Mouse (Mus musculus) cortical plate, adult 2 months (tissue): Measurements from ENCODE around the gene Cacng8. TPM values are rescaled to one million over a fixed set of nuclear protein-coding genes. Genes with fewer than 3 reads are reported as not detected.

ENCODE experiments used
- H3K27ac ChIP-seq: fragments of 200-500 bp; 2 replicates; pipeline ENCODE4 v1.5.1; 2012; ENCODE audit warnings: low read length, control low read depth, inconsistent platforms; ENCODE audit not compliant: insufficient read depth
- H3K4me1 ChIP-seq: fragments of 200-500 bp; 2 replicates; pipeline ENCODE4 v1.6.1; 2011; ENCODE audit warnings: low read length; ENCODE audit not compliant: control insufficient read depth, insufficient read depth
- H3K4me3 ChIP-seq: fragments of 200-500 bp; 2 replicates; pipeline ENCODE4 v1.5.1; 2011; ENCODE audit warnings: mild to moderate bottlenecking, low read length, control low read depth; ENCODE audit not compliant: insufficient read depth
- CTCF ChIP-seq: fragments of 200-500 bp; IDR thresholded peaks from 2 replicates; pipeline ENCODE4 v1.5.1; 2011; ENCODE audit warnings: mild to moderate bottlenecking, control low read depth, low read length; ENCODE audit not compliant: insufficient read depth; ENCODE audit errors: extremely low read depth
- POLR2A ChIP-seq: fragments of 200-500 bp; IDR thresholded peaks from 2 replicates; pipeline ENCODE4 v1.6.1; 2011; ENCODE audit warnings: mild to moderate bottlenecking, low read length, control low read depth; ENCODE audit not compliant: insufficient read depth; ENCODE audit errors: extremely low read depth
- polyA plus RNA-seq: library from polyadenylated mRNA; depleted of rRNA; stranded (reverse); fragments of >200 nt; gene quantifications from 2 replicates; pipeline ENCODE4 v1.2.3, GENCODE M21; 2012

Cacng8 gene
- polyA plus RNA-seq, 1 experiment: 50.3 TPM

DNA sequence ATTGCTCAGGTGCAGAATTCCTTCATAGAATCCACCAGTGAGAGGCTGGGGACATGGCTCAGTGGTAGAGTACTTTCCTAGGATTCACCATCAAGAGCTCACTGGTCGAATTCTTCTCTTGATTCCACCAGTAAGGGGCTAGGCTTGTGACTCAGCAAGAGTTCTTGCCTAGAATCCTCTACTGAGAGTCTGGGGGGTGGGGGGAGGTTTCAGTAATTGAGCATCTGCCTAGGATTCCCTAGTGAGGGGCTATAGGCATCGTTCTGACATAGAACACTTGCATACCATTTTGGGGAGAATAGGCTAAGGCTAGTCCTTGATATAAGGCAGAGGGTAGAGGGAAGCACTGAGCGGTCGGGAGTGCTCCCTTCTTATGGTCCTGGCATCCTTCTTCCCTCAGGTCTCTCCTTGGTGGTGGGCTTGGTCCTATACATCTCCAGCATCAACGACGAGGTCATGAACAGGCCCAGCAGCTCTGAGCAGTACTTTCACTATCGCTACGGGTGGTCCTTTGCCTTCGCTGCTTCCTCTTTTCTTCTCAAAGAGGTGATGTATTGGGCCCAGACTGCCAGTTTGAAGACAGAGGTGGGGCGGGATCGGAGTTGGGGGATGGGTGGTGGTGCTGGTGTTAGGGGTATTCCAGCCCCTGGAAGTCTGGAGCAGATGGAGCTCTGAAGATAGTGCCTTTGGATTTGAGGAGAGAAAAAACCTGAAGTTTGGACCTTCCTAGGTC lies 24.8 kb upstream of the Cacng8 start:
- Histone ChIP-seq H3K4me3 (no peak overlapping the region), H3K4me1 (peaks cover 3% of the 10 kb centered on the region; the same call in 1 of the 2 replicates), H3K27ac (no peak overlapping the region)
- no peak for TF ChIP-seq CTCF
- TF ChIP-seq POLR2A: no peak

DNA sequence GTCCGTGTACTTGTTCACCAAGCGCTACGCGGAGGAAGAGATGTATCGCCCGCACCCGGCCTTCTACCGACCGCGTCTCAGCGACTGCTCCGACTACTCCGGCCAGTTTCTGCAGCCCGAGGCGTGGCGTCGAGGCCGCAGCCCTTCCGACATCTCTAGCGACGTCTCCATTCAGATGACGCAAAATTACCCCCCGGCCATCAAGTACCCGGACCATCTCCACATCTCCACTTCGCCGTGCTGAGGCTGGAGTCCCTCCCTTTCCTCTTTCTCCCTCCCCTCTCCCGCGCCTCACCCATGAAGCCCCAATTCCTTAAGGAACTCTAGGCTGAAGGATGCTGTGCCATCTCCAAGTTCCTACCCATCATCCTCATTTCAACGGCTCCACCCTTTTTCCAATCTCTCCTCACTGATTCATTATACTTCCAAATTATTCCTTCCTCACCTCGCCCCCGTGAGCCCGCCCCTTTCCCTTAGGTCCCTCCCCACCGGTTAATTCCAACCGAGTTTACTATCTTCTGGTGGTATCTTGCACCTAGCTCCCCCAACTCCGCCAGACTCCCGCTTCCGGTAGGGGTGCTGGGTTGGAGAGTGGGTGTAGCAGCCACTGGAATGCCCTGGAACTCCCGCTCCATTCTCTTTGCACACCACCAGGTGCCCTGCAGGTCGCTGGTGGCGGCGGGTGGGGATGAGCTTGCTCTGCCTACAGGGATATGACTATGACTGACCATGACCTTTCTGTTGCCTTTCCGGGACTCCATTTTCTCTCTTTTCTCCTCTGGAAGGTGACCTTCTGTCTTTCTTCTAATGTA lies 23.6 kb upstream of the Cacng8 start:
- no peak overlapping the region for H3K4me3 ChIP-seq
- H3K27ac ChIP-seq: no peak overlapping the region
- peaks cover 3% of the 10 kb centered on the region; the same call in 1 of the 2 replicates for H3K4me1 ChIP-seq
- no peak for TF ChIP-seq CTCF
- TF ChIP-seq POLR2A: no peak

- Histone ChIP-seq H3K4me3 (no peak overlapping the region), H3K4me1 (peaks cover 3% of the 10 kb centered on the region; the same call in 1 of the 2 replicates), H3K27ac (no peak overlapping the region)
- TF ChIP-seq CTCF: no peak
- TF ChIP-seq POLR2A: no peak
Measured at GRCm38 (mm10) chr7:3367569-3367968, 22.9 kb upstream of the Cacng8 start.

GRCm38 (mm10) chr7:3368311-3368710 lies 22.2 kb upstream of the Cacng8 start:
- Histone ChIP-seq H3K4me3 (no peak overlapping the region), H3K4me1 (peaks cover 3% of the 10 kb centered on the region; the same call in 1 of the 2 replicates), H3K27ac (no peak overlapping the region)
- no peak for TF ChIP-seq CTCF
- TF ChIP-seq POLR2A: 0 out of 2 replicates have a peak, but pooled peaks have one; percentile 14

GRCm38 (mm10) chr7:3369189-3369588 lies 21.3 kb upstream of the Cacng8 start:
- no peak for TF ChIP-seq CTCF
- no peak for TF ChIP-seq POLR2A

GRCm38 (mm10) chr7:3370407-3370806 lies 20.1 kb upstream of the Cacng8 start:
- Histone ChIP-seq H3K27ac (no peak overlapping the region), H3K4me1 (peaks cover 3% of the 10 kb centered on the region; the same call in 1 of the 2 replicates), H3K4me3 (no peak overlapping the region)
- TF ChIP-seq POLR2A: no peak
- no peak for TF ChIP-seq CTCF

More at GRCm38 (mm10) chr7:3369189-3369588, 21.3 kb upstream of the Cacng8 start:
- Histone ChIP-seq H3K4me1 (peaks cover 3% of the 10 kb centered on the region; the same call in 1 of the 2 replicates), H3K4me3 (no peak overlapping the region), H3K27ac (no peak overlapping the region)

- no peak for TF ChIP-seq POLR2A
- TF ChIP-seq CTCF: no peak
- no peak overlapping the region for H3K27ac ChIP-seq
- H3K4me3 ChIP-seq: no peak overlapping the region
- H3K4me1 ChIP-seq: peaks cover 3% of the 10 kb centered on the region; the same call in 1 of the 2 replicates
Measured at GRCm38 (mm10) chr7:3372376-3372775, 18.1 kb upstream of the Cacng8 start.

- Histone ChIP-seq H3K4me3 (no peak overlapping the region), H3K27ac (no peak overlapping the region), H3K4me1 (peaks cover 3% of the 10 kb centered on the region; the same call in 1 of the 2 replicates)
- TF ChIP-seq POLR2A (no peak), CTCF (no peak)
Measured at GRCm38 (mm10) chr7:3373754-3374153, 16.7 kb upstream of the Cacng8 start.

- TF ChIP-seq POLR2A (no peak), CTCF (peak; percentile 42)
- Histone ChIP-seq H3K4me3 (no peak overlapping the region), H3K27ac (no peak overlapping the region), H3K4me1 (no peaks in the 10 kb centered on the region)
Measured at GRCm38 (mm10) chr7:3376831-3377230, 13.7 kb upstream of the Cacng8 start.
